Comparison of ENCODE assay signal across 17 mouse cellular contexts in the genomic region with DNA sequence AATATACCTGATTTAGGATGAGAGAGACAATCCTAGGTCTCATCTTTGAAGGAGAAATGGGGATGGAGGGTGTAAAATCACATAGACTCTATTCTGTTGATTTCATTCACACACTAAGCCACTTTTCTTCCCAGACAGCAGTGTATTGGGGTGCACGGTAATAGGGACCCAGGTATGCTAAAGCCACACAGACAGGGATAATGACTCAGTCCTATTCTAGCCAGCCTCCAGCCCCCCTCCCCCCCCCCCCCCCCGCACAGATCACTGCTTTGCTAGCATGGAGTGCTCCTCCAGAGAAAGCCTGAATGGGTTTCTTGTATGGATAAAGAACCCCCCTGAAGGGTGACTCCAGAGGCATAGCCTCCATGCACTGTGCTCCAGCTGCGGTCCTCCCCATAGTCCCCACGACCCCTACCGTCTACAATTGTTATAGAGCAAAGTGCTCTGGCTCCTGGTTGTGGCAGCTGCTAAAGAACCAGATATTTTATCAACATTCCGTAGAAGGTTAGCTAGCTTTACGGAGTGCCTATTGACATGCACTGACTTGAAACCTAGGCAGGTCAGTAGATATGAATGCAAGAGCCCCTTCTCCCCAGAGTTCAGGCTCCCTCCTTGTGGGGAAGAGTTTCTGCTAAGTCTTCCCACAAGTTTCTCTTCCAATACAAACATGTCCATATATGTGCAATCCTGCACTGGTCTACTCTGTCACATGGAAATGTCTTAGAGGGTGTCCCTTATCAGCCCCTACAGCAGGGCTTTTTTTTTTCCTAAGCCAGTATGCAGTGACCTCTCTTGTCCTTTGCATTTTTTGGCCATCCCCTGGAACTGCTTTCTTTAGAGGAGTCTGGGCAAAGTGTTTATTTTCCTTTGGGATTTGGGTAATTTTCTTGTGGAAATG. TPM values are rescaled to one million over a fixed set of nuclear protein-coding genes. Genes with fewer than 3 reads are reported as not detected.
DNase-seq lines count a peak whose midpoint lies in the region; ATAC-seq lines count a peak whose summit lies in the region.
"Had no signal": no experiment of that assay in that cellular context is flagged by ENCODE, and none has a peak within 500 bp of the region (broad histone marks: within the 10 kb centered on the region; RNA-seq: fewer than 3 reads in every experiment).

No protein-coding gene starts in this region.

- H3K36me3 ChIP-seq in kidney, embryonic 14.5 days (ENCODE audit: control insufficient read depth, insufficient read depth, low read length): no peaks in the 10 kb centered on the region
- H3K36me3 ChIP-seq in midbrain, embryonic 13.5 days: no peaks in the 10 kb centered on the region
- H3K36me3 ChIP-seq in midbrain, embryonic 16.5 days (ENCODE audit: control insufficient read depth, insufficient read depth, low read length): no peaks in the 10 kb centered on the region
- H3K36me3 ChIP-seq: limb, embryonic 15.5 days had no signal

- no peak overlapping the region for H3K9ac ChIP-seq in kidney, embryonic 14.5 days (ENCODE audit: low read depth, low read length)
- no peak overlapping the region for H3K9ac ChIP-seq in midbrain, embryonic 13.5 days (replicated peaks)
- H3K9ac ChIP-seq in midbrain, embryonic 16.5 days (ENCODE audit: low read depth, low read length): no peak overlapping the region
- H3K9ac ChIP-seq: limb, embryonic 15.5 days had no signal

- no peak overlapping the region for H3K4me3 ChIP-seq in kidney, embryonic 14.5 days (ENCODE audit: low read length)
- H3K4me3 ChIP-seq in midbrain, embryonic 13.5 days (replicated peaks): no peak overlapping the region
- no peak overlapping the region for H3K4me3 ChIP-seq in midbrain, embryonic 16.5 days (ENCODE audit: low read depth, low read length)
- H3K4me3 ChIP-seq: erythroblast, embryonic 14.5 days; limb, embryonic 15.5 days had no signal

- no peaks in the 10 kb centered on the region for H3K4me1 ChIP-seq in kidney, embryonic 14.5 days (ENCODE audit: control insufficient read depth, insufficient read depth, low read length)
- no peaks in the 10 kb centered on the region for H3K4me1 ChIP-seq in midbrain, embryonic 13.5 days (replicated peaks)
- H3K4me1 ChIP-seq in midbrain, embryonic 16.5 days (ENCODE audit: control insufficient read depth, insufficient read depth, low read length): no peaks in the 10 kb centered on the region
- H3K4me1 ChIP-seq: limb, embryonic 15.5 days had no signal

- no peak overlapping the region for H3K27ac ChIP-seq in kidney, embryonic 14.5 days (ENCODE audit: low read depth, low read length)
- no peak overlapping the region for H3K27ac ChIP-seq in midbrain, embryonic 13.5 days
- no peak overlapping the region for H3K27ac ChIP-seq in midbrain, embryonic 16.5 days (ENCODE audit: low read length)
- H3K27ac ChIP-seq: limb, embryonic 15.5 days; macrophage had no signal

- WGBS in kidney, embryonic 14.5 days: 58% methylated on average over 6 of the region's 7 CpGs
- 44% methylated on average over 6 of the region's 7 CpGs for WGBS in midbrain, embryonic 13.5 days
- 28% methylated on average over 6 of the region's 7 CpGs for WGBS in midbrain, embryonic 16.5 days

- H3K27me3 ChIP-seq in kidney, embryonic 14.5 days (ENCODE audit: control insufficient read depth, insufficient read depth, low read length): no peaks in the 10 kb centered on the region
- H3K27me3 ChIP-seq in midbrain, embryonic 13.5 days: no peaks in the 10 kb centered on the region
- H3K27me3 ChIP-seq in midbrain, embryonic 16.5 days (ENCODE audit: control insufficient read depth, insufficient read depth, low read depth, low read length): no peaks in the 10 kb centered on the region
- H3K27me3 ChIP-seq: limb, embryonic 15.5 days; Patski had no signal

- H3K4me2 ChIP-seq in kidney, embryonic 14.5 days (replicated peaks; ENCODE audit: low read depth, low read length): no peak overlapping the region
- no peak overlapping the region for H3K4me2 ChIP-seq in midbrain, embryonic 13.5 days (replicated peaks)
- no peak overlapping the region for H3K4me2 ChIP-seq in midbrain, embryonic 16.5 days (ENCODE audit: low read length)
- H3K4me2 ChIP-seq: limb, embryonic 15.5 days had no signal

- ATAC-seq in kidney, embryonic 14.5 days (ENCODE audit: low FRiP score, low TSS enrichment): peak; percentile 62; the same call in 1 of the 2 replicates
- ATAC-seq in midbrain, embryonic 13.5 days: 0 out of 2 replicates have a peak, but pooled peaks have one; percentile 43
- ATAC-seq in midbrain, embryonic 16.5 days: no peak
- ATAC-seq in frontal cortex, adult (ENCODE audit: low TSS enrichment): no peak
- ATAC-seq: intestine, embryonic 16.5 days; Patski had no signal

- H3K9me3 ChIP-seq in kidney, embryonic 14.5 days (ENCODE audit: control insufficient read depth, low read length): no peaks in the 10 kb centered on the region
- H3K9me3 ChIP-seq in midbrain, embryonic 13.5 days: 0 out of 2 replicates have a peak, but pooled peaks cover 3% of the 10 kb centered on the region
- H3K9me3 ChIP-seq in midbrain, embryonic 16.5 days (replicated peaks; ENCODE audit: control insufficient read depth, low read length, poor library complexity, severe bottlenecking): 0 out of 2 replicates have a peak, but pooled peaks cover 4% of the 10 kb centered on the region
- H3K9me3 ChIP-seq: limb, embryonic 15.5 days had no signal

- DNase-seq in heart, adult 11 months: peak; percentile 90
- DNase-seq in heart, adult 8-10 months (ENCODE audit: low spot score): no peak
- DNase-seq in kidney, adult 11 months: no peak
- no peak for DNase-seq in liver
- DNase-seq: cerebellum, adult 11 months; cerebellum, postnatal 36 days; spleen, adult 18-20 months; thymus, postnatal 25 days had no signal

RNA-seq across cellular contexts. Expression of gene Cd93, which starts 26.2 kb away (rescaled TPM):
- 10 to 100 TPM; 30.6 to 48.2 (median 40.0) TPM for total RNA-seq in heart, adult 8-10 months (2022)
- 14.0 and 16.0 TPM in 2 replicates for polyA plus RNA-seq in kidney, embryonic 14.5 days (2014; fragmentation: Nextera tagmentation; extraction: Ambion mirVana)
- 6.4 and 6.7 TPM in 2 replicates for polyA plus RNA-seq in midbrain, embryonic 13.5 days (2015; fragmentation: Nextera tagmentation; extraction: Ambion mirVana)
- 7.2 and 7.4 TPM in 2 replicates for polyA plus RNA-seq in midbrain, embryonic 16.5 days (2015; fragmentation: Nextera tagmentation; extraction: Ambion mirVana)

Comparison
In these comparisons a context has a peak if more than half of its experiments do, and no peak if none do; other contexts are left out.
1. ATAC-seq: peak in kidney, embryonic 14.5 days (single experiment) and midbrain, embryonic 13.5 days (single experiment); none in midbrain, embryonic 16.5 days (single experiment) and frontal cortex, adult (single experiment).